Mouse (Mus musculus) ovary, postnatal 36 days (tissue): Measurements from ENCODE around the gene Gm28053.
A peak's percentile ranks its signal among the peaks of the same experiment; 100 is the strongest.
"Not testable (repeated sequence)": the region's sequence is repeated elsewhere in the genome, so short reads cannot be mapped to it uniquely, and the experiment has no call there.

ENCODE experiments used
- DNase-seq: peaks from one replicate; pipeline ENCODE4 v3.0.0; 2022; ENCODE audit warnings: low spot score, mixed read lengths

Gene Gm28053

GRCm38 (mm10) chr6:48718455-48718854 is at the start of gene Gm28053, which contains the start of gene Gimap7:
Gene Gm28053 (plus strand): TSS chr6:48718607.
Gene Gimap7 (plus strand): TSS chr6:48718621.
- DNase-seq, result no peak

GRCm38 (mm10) chr6:48669446-48669969 is 48.9 kb upstream of the Gm28053 start:
- no peak for DNase-seq

- DNase-seq, result no peak
These were observed 43.9 kb upstream of the Gm28053 start for GRCm38 (mm10) chr6:48674291-48675058.

GRCm38 (mm10) chr6:48675400-48675930 is 42.9 kb upstream of the Gm28053 start:
- peak; percentile 20 for DNase-seq

GRCm38 (mm10) chr6:48675931-48676859 is 42.2 kb upstream of the Gm28053 start, which contains the start of gene Gimap9:
Gene Gimap9 (plus strand): TSS chr6:48676129.
- DNase-seq, result peak; percentile 21

- no peak for DNase-seq
These were observed 41.5 kb upstream of the Gm28053 start for GRCm38 (mm10) chr6:48676860-48677415.

GRCm38 (mm10) chr6:48677492-48678345 is 40.7 kb upstream of the Gm28053 start:
- DNase-seq, result no peak

GRCm38 (mm10) chr6:48678391-48678790 is 40.0 kb upstream of the Gm28053 start:
- DNase-seq, result no peak

GRCm38 (mm10) chr6:48679701-48680100 is 38.7 kb upstream of the Gm28053 start:
- DNase-seq, result no peak

- no peak for DNase-seq
These were observed 38.0 kb upstream of the Gm28053 start for GRCm38 (mm10) chr6:48680421-48680820.

- no peak for DNase-seq
These were observed 36.8 kb upstream of the Gm28053 start for GRCm38 (mm10) chr6:48681472-48682090.

- DNase-seq, result no peak
These were observed 36.1 kb upstream of the Gm28053 start for GRCm38 (mm10) chr6:48682271-48682670.

GRCm38 (mm10) chr6:48683263-48683821 is 35.1 kb upstream of the Gm28053 start:
- DNase-seq, result not testable (repeated sequence)

GRCm38 (mm10) chr6:48684319-48684718 is 34.1 kb upstream of the Gm28053 start, which contains the start of gene Gimap4:
Gene Gimap4 (plus strand): TSS chr6:48684549.
- no peak for DNase-seq

- DNase-seq, result no peak
These were observed 33.6 kb upstream of the Gm28053 start for GRCm38 (mm10) chr6:48684806-48685205.

GRCm38 (mm10) chr6:48685251-48685650 is 33.2 kb upstream of the Gm28053 start:
- no peak for DNase-seq

- DNase-seq, result no peak
These were observed 32.4 kb upstream of the Gm28053 start for GRCm38 (mm10) chr6:48685694-48686665.

- no peak for DNase-seq
These were observed 31.3 kb upstream of the Gm28053 start for GRCm38 (mm10) chr6:48687077-48687476.

- no peak for DNase-seq
These were observed 29.1 kb upstream of the Gm28053 start for GRCm38 (mm10) chr6:48689320-48689719.
